Mouse (Mus musculus) embryo, embryonic 9.5 days (tissue): ENCODE measurements at regions not wholly inside any gene's neighbourhood (a gene's known extent, or its start where the extent isn't known, plus 50 kb on each side); places are given as distances from the start of the nearest gene placed in this dataset.

Source experiments
- DNase-seq: peaks from one replicate; pipeline ENCODE4 v3.0.0-alpha.2; 2017; ENCODE audit errors: extremely low spot score

- no peak for DNase-seq
Measured at GRCm38 (mm10) chr5:127129495-127129894, 112.1 kb upstream of the Tmem132c start.

- no peak for DNase-seq
Measured at GRCm38 (mm10) chr5:127134441-127134840, 107.2 kb upstream of the Tmem132c start.

- DNase-seq: no peak
Measured at GRCm38 (mm10) chr5:127140651-127141050, 101.0 kb upstream of the Tmem132c start.

GRCm38 (mm10) chr5:127160292-127160691 lies 81.3 kb upstream of the Tmem132c start:
- DNase-seq: peak; percentile 36

- no peak for DNase-seq
Measured at GRCm38 (mm10) chr5:127163376-127163775, 78.2 kb upstream of the Tmem132c start.

- DNase-seq: no peak
Measured at GRCm38 (mm10) chr5:127189021-127189420, 52.6 kb upstream of the Tmem132c start.
